Mouse (Mus musculus) adrenal gland, adult 8-10 months (tissue): ENCODE results near the gene Ugt1a10. TPM values are rescaled to one million over a fixed set of nuclear protein-coding genes. Genes with fewer than 3 reads are reported as not detected.
"Not testable (repeated sequence)": the region's sequence is repeated elsewhere in the genome, so short reads cannot be mapped to it uniquely, and the experiment has no call there.

Source experiments
- DNase-seq: peaks from one replicate; pipeline ENCODE4 v3.0.0; 2022
- total RNA-seq, 4 experiments: library from RNA; stranded (reverse); gene quantifications; 2 replicates each; pipeline ENCODE4 v1.2.4; 2022

Ugt1a10 gene
- total RNA-seq, 4 experiments from 2014 or later: not detected

GRCm38 (mm10) chr1:88098546-88098945 lies 43.4 kb downstream of the Ugt1a10 start:
- DNase-seq: not testable (repeated sequence)

- not testable (repeated sequence) for DNase-seq
Measured at GRCm38 (mm10) chr1:88099691-88100090, 44.5 kb downstream of the Ugt1a10 start.

GRCm38 (mm10) chr1:88103019-88103418 lies 47.8 kb downstream of the Ugt1a10 start, which contains the start of gene Ugt1a6b:
TSS of gene Ugt1a6b (plus strand) at chr1:88103252.
- not testable (repeated sequence) for DNase-seq

GRCm38 (mm10) chr1:88103697-88104468 lies 48.7 kb downstream of the Ugt1a10 start:
- DNase-seq: not testable (repeated sequence)

GRCm38 (mm10) chr1:88104667-88105430 lies 49.7 kb downstream of the Ugt1a10 start:
- no peak for DNase-seq

GRCm38 (mm10) chr1:88105656-88106055 lies 50.5 kb downstream of the Ugt1a10 start:
- no peak for DNase-seq

GRCm38 (mm10) chr1:88109027-88109557 lies 53.9 kb downstream of the Ugt1a10 start:
- not testable (repeated sequence) for DNase-seq

GRCm38 (mm10) chr1:88109604-88110003 lies 54.4 kb downstream of the Ugt1a10 start:
- DNase-seq: not testable (repeated sequence)

GRCm38 (mm10) chr1:88112769-88113168 lies 57.6 kb downstream of the Ugt1a10 start:
- not testable (repeated sequence) for DNase-seq

GRCm38 (mm10) chr1:88120550-88120949 lies 65.4 kb downstream of the Ugt1a10 start:
- DNase-seq: not testable (repeated sequence)

- not testable (repeated sequence) for DNase-seq
Measured at GRCm38 (mm10) chr1:88121521-88121920, 66.3 kb downstream of the Ugt1a10 start.

GRCm38 (mm10) chr1:88125827-88126360 lies 70.7 kb downstream of the Ugt1a10 start:
- DNase-seq: not testable (repeated sequence)

- DNase-seq: peak; percentile 31
Measured at GRCm38 (mm10) chr1:88129091-88129490, 73.9 kb downstream of the Ugt1a10 start.

- DNase-seq: not testable (repeated sequence)
Measured at GRCm38 (mm10) chr1:88130223-88130622, 75.0 kb downstream of the Ugt1a10 start.

GRCm38 (mm10) chr1:88133908-88134456 lies 78.8 kb downstream of the Ugt1a10 start:
- DNase-seq: no peak

GRCm38 (mm10) chr1:88134457-88135011 lies 79.3 kb downstream of the Ugt1a10 start, which contains the start of gene Ugt1a6a:
TSS of gene Ugt1a6a (plus strand) at chr1:88134809.
- DNase-seq: peak; percentile 29

GRCm38 (mm10) chr1:88135229-88135904 lies 80.2 kb downstream of the Ugt1a10 start:
- DNase-seq: not testable (repeated sequence)

- DNase-seq: no peak
Measured at GRCm38 (mm10) chr1:88136646-88137045, 81.5 kb downstream of the Ugt1a10 start.

- no peak for DNase-seq
Measured at GRCm38 (mm10) chr1:88137264-88137663, 82.1 kb downstream of the Ugt1a10 start.

- DNase-seq: no peak
Measured at GRCm38 (mm10) chr1:88138145-88138544, 83.0 kb downstream of the Ugt1a10 start.

GRCm38 (mm10) chr1:88140492-88140891 lies 85.3 kb downstream of the Ugt1a10 start:
- not testable (repeated sequence) for DNase-seq
